Mouse (Mus musculus) heart, postnatal 14 days (tissue): ENCODE results near the gene Defa17. TPM values are rescaled to one million over a fixed set of nuclear protein-coding genes. Genes with fewer than 3 reads are reported as not detected.
"Not testable (repeated sequence)": the region's sequence is repeated elsewhere in the genome, so short reads cannot be mapped to it uniquely, and the experiment has no call there.

Experiments
- DNase-seq, 2 experiments: peaks; one replicate each; pipeline ENCODE4 v3.0.0; 2021 to 2022
- intact Hi-C: fragments of 180-260 bp; cut with DNase I; formaldehyde crosslinking; loops from one replicate; pipeline ENCODE4 v1.15.1; 2025
- long read RNA-seq, 2 experiments: library from polyadenylated mRNA; stranded (forward); transcript quantifications; one replicate each; pipeline ENCODE4 v2.0.0; 2021
- total RNA-seq, 2 experiments: library from RNA; stranded (reverse); gene quantifications; 2 replicates each; pipeline ENCODE4 v1.2.3; 2021

The Defa17 gene
- not detected for total RNA-seq
- long read RNA-seq, experiment 1 = 0 reads
- long read RNA-seq, experiment 2 = 0 reads

DNA sequence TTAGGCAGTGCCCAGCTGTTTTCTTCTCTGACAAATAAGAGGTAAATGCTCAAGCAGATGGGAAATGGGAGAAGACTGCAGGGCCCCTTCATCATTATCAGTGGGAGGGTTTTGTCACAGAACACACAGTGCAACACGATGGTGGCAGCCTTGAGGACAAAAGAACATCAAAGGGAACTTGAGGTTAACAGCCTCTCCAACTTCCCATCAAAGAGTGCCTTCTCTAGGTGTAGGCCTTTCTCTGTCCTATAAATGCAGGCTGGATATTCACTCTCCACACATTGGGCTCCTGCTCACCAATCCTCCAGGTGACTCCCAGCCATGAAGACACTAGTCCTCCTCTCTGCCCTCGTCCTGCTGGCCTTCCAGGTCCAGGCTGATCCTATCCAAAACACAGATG lies at the start of gene Defa17:
TSS of gene Defa17 (plus strand) at position 301 of the 400 bp plus-strand sequence.
- DNase-seq, intact Hi-C loops: not testable (repeated sequence)

DNA sequence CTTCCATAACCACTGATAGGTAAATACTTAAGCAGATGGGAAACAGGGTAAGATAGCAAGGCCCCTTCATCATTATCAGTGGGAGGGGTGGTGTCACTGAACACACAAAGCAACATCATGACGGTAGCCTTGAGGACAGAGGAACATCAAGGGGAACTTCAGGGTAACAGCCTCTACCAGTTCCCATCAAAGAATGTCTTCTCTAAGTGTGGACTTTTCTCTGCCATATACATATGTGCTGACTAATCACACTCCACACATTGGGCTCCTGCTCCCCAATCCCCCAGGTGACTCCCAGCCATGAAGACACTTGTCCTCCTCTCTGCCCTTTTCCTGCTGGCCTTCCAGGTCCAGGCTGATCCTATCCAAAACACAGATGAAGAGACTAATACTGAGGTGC lies 37.7 kb upstream of the Defa17 start, which contains the start of gene Defa26:
TSS of gene Defa26 (plus strand) at position 301 of the 400 bp plus-strand sequence.
- intact Hi-C loops, DNase-seq: not testable (repeated sequence)

DNA sequence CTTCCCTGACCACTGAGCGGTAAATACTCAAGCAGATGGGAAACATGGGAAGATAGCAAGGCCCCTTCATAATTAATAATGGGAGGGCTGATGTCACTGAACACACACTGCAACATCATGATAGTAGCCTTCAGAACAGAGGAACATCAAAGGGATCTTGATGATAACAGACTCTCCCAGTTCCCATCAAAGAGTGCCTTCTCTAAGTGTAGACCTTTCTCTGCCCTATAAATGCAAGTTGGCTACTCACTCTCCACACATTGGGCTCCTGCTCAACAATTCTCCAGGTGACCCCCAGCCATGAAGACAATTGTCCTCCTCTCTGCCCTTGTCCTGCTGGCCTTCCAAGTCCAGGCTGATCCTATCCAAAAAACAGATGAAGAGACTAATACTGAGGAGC lies 9.9 kb downstream of the Defa17 start, which contains the start of gene Defa34:
TSS of gene Defa34 (plus strand) at position 301 of the 400 bp plus-strand sequence.
- intact Hi-C loops, DNase-seq: not testable (repeated sequence)

DNA sequence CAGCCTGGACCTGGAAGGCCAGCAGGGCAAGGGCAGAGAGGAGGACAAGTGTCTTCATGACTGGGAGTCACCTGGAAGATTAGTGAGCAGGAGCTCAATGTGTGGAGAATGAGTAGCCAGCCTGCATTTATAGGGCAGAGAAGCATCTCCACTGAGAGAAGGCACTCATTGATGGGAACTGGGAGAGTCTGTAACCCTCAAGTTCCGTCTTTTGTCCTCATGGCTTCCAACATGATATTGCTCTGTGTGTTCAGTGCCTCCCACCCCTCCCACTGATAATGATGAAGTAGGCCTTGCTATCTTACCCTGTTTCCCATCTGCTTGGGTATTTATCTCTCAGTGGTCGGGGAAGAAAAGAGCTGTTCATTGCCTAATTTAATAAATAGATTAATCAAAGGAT lies 48.0 kb downstream of the Defa17 start, which contains the start of gene AY761184:
TSS of gene AY761184 (minus strand) at position 101 of the 400 bp plus-strand sequence.
- DNase-seq, intact Hi-C loops: not testable (repeated sequence)

Other genes starting within 250 kb of the Defa17 start
- gene Defa36, start 228.4 kb upstream of the Defa17 start, total RNA-seq = not detected
- gene Gm7849, start 199.2 kb upstream of the Defa17 start, total RNA-seq = not detected
- gene Defa20, start 146.5 kb upstream of the Defa17 start, total RNA-seq = not detected
- gene Defa32, start 126.7 kb upstream of the Defa17 start, total RNA-seq = not detected
- gene Defa37, start 90.4 kb upstream of the Defa17 start, total RNA-seq = not detected
- gene Defa28, start 72.8 kb upstream of the Defa17 start, total RNA-seq = not detected
- not detected for gene Gm7861, start 61.3 kb upstream of the Defa17 start, total RNA-seq
- not detected for gene Defa26, start 37.6 kb upstream of the Defa17 start, total RNA-seq
- not detected for gene Defa34, start 10.0 kb downstream of the Defa17 start, total RNA-seq
- gene AY761184, start 47.9 kb downstream of the Defa17 start, total RNA-seq = not detected
- gene Defa24, start 78.7 kb downstream of the Defa17 start, total RNA-seq = not detected
- not detected for gene Defb50, start 167.8 kb downstream of the Defa17 start, total RNA-seq
- gene Defb2, start 184.1 kb downstream of the Defa17 start, total RNA-seq = not detected
- not detected for gene Defb10, start 203.1 kb downstream of the Defa17 start, total RNA-seq
- gene Defb9, start 229.6 kb downstream of the Defa17 start, total RNA-seq = not detected